Mouse (Mus musculus) spleen, postnatal 10 days (tissue): ENCODE measurements at regions not wholly inside any gene's neighbourhood (a gene's known extent, or its start where the extent isn't known, plus 50 kb on each side); places are given as distances from the start of the nearest gene placed in this dataset.

ENCODE experiments used
- DNase-seq, 2 experiments: peaks; one replicate each; pipeline ENCODE4 v3.0.0; 2021 to 2022; ENCODE audit warnings: low spot score in 2 of 2

DNA sequence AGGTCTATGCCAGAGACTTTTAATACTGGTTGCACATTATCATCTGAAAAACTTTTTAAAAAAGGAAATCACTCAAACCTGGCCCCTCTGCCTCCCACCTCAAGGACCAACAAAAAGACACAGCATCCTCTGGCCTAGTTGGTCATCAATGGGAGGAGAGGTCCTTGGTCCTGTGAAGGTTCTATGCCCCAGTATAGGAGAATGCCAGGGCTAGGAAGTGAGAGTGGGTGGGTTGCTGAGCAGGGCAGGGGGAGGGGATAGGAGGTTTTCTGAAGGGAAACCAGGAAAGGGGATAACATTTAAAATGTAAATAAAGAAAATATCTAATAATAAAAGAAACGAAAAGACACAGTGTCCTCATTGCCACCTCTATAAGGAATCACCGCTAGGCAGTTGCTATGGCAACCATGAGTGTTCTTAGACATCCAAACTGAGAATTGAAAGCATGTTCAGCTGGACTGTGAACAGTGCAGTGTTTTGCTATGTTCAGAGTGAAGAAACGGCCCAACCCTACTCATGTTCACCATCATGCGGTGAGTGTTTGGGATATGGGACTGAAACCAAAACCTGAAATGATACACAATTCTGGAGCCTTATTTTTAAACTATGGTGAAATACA, 82.5 kb upstream of the 4933402D24Rik start:
- DNase-seq, result no peak

DNA sequence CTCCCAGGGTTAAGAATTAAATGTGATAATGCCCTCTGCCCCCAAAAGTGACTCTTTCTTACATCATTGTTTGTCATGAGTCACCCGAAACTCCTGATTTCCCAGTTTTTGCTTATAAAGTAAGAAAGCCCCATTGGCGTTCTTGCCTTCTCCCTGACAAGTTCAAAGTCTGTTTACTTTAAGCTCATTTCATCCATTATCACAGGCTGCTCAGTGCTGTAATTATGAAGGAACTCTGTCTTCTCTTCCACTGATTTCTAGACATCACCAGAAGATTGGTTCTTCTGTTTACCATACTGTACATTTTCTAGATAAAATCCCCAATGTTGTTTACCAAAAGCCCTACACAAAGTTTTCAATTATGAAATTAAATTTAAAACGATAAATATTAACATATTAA, 81.2 kb upstream of the 4933402D24Rik start:
- DNase-seq, result no peak

- DNase-seq, result no peak
These were observed 59.2 kb upstream of the 4933402D24Rik start for GRCm38 (mm10) chr1:63828174-63828844.

- DNase-seq, result no peak
These were observed 51.7 kb upstream of the 4933402D24Rik start for GRCm38 (mm10) chr1:63820614-63821270.

- no peak for DNase-seq
These were observed 50.6 kb upstream of the 4933402D24Rik start for GRCm38 (mm10) chr1:63819536-63820254.
